Mouse (Mus musculus) central nervous system, embryonic 18 days (tissue): Measurements from ENCODE around the gene Dab2ip. TPM values are rescaled to one million over a fixed set of nuclear protein-coding genes. Genes with fewer than 3 reads are reported as not detected.

Source experiments
- polyA plus RNA-seq: library from polyadenylated mRNA; depleted of rRNA; stranded (reverse); fragments of >200 nt; gene quantifications from 2 replicates; pipeline ENCODE4 v1.2.3, GENCODE M21; 2012; rRNA removed

Dab2ip gene
- 96.3 and 106 TPM in 2 replicates for polyA plus RNA-seq

GRCm38 (mm10) chr2:35557911-35558825, at the start of gene Dab2ip:
Gene Dab2ip (plus strand): TSS chr2:35558266.

Other genes with a start within 250 kb of the Dab2ip start
- gene Stom, start 221.3 kb upstream of the Dab2ip start, polyA plus RNA-seq = 11.0 and 12.9 TPM in 2 replicates
- gene 4930568D16Rik, start 190.5 kb upstream of the Dab2ip start, polyA plus RNA-seq = not detected in 2 replicates
- not detected in 2 replicates for gene 4930402F06Rik, start 161.1 kb upstream of the Dab2ip start, polyA plus RNA-seq
- 5.7 and 6.6 TPM in 2 replicates for gene Ggta1, start 95.0 kb upstream of the Dab2ip start, polyA plus RNA-seq